Mouse (Mus musculus) layer of hippocampus, adult 18-20 months (tissue): ENCODE data around the gene Smug1. TPM values are rescaled to one million over a fixed set of nuclear protein-coding genes. Genes with fewer than 3 reads are reported as not detected.

Source experiments
- DNase-seq, 2 experiments: peaks; one replicate each; pipeline ENCODE4 v3.0.0; 2022; ENCODE audit warnings: low spot score in 2 of 2
- total RNA-seq, 2 experiments: library from RNA; stranded (reverse); gene quantifications; 2 replicates each; pipeline ENCODE4 v1.2.3; 2021

The Smug1 gene
- total RNA-seq, 2 experiments from 2014 or later: 18.3 to 19.9 TPM

- peak; percentile 61 to 86 for DNase-seq
These were observed 20.1 kb downstream of the Smug1 start for GRCm38 (mm10) chr15:103146627-103147421.

- DNase-seq: peak in 1 of 2 experiments; percentile 67
These were observed 21.1 kb downstream of the Smug1 start for GRCm38 (mm10) chr15:103145635-103146299.

GRCm38 (mm10) chr15:103144176-103144575, 22.7 kb downstream of the Smug1 start:
- no peak for DNase-seq

DNA sequence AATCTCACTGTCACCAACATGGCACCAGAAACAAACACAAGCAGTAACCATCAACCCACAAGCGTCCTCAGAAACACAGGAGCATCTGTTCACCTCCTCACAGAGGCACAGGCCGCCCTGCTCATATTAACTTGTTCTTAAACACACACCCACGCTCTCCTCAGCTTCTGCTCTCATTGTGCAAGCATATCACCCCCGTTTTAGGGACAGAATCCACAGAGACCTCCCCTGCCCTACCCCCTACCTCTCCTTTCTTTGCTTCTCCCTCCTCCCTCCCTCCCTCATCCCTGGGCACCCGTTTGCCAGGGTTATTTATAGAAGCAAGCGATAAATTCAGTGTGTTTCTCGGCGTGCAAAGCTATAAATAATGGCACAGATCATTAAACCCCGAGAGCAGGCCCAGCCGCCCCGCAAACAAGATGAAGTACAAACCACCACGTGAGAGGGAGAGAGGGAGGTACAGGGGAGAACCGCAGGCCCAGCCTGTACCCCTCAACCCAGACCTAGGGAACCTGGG, 31.4 kb downstream of the Smug1 start:
- peak; percentile 64 to 88 for DNase-seq

- no peak for DNase-seq
These were observed 32.4 kb downstream of the Smug1 start for GRCm38 (mm10) chr15:103134277-103135086.

DNA sequence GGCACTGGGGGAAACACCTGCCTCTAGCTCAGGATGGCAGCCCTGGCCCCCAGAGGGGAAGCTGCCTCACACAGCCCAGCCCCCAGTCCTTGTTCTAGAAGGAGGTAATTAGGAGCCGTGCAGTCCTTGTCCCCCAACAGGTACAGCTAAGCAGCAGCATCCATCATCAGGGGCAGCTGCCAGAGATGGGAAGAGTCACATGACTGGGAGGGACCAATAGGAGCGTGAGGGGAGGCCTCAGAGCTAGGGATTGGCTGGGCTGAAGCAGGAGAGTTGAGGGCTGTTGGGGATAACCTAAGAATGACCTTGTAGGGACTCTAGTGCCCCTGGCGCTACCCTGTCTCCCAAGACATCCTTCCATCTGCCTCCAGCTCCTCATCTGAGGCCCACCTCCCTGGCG, 33.1 kb downstream of the Smug1 start:
- DNase-seq: no peak

- peak in 1 of 2 experiments; percentile 17 for DNase-seq
These were observed 36.2 kb downstream of the Smug1 start for GRCm38 (mm10) chr15:103130729-103131128.

GRCm38 (mm10) chr15:103129289-103129688, 37.6 kb downstream of the Smug1 start:
- no peak for DNase-seq

DNA sequence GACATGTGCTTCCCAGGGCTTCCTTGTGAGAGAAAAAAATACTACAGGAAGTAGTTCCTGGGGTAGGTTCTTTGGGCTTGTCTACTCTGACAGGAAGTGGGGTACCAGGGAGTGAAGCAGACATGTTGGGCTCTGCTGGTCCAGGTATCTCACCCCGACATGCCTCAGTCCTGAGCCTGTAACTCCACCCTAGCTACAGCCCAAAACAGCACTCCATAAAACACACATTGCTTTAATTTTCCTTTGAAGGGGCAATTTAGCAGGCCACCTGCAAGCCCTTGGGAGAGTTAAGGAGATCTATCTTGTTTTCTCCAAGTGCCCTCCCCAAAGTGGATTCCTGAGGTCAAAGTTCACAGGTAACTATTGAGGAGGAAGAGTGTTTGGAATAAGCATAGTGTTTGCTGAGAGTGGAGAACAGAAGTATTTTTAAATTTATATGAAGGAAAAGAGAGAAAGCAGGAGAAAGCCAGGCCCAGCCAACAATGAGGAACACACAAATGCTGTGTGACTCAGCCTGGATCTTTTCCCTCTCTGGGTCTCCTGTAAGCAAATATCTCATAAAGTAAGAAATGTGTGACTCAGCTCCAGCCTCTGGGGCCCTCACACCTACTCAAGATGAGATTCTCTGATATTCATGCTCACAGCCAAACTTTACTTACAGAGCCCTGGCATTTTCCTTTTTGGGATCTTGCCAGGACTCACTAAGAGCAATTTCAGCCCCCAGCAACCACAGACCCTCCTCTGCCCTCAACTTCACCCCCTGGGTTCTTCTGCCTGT, 38.6 kb downstream of the Smug1 start:
- no peak for DNase-seq

DNA sequence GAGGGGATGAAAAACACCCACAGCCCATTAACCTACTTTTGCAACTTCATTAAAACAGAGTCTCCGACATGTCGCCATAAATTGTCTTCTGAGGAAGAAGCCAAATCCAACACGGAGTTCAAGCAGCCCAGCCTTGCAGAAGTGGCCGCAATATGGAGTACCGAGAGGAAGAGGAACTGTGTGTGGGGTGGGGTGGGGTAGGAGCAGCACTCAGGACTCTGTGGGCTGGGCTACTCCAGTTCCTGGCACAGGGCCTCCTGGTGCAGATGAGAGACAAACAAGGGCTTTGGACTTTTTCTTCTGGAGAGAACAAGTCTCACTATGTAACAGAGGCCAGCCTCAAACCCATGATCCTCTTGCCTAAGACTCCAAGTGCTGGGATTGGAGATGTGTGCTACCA, 40.9 kb downstream of the Smug1 start:
- no peak for DNase-seq

GRCm38 (mm10) chr15:103124254-103124653, 42.6 kb downstream of the Smug1 start:
- DNase-seq: no peak

DNA sequence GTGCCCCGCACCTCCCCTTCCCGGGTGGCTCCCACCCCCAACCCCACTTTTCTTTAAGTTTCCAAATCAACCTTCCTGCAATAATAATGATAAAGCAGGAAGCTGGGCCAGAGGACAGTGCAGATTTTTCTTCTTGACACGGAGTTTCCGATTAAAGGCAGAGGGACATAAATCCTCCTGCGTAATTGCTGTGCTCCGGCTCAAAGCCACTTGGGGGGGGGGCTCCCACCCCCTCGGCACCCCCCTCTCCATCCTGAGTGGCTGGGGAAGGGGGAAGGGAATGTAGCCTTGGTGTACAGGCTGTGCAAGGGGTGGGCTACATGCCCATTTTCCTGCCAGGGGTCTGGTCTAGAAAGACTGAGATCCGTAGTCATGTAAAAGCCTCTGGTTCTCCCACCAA, 43.5 kb downstream of the Smug1 start:
- no peak for DNase-seq

- DNase-seq: no peak
These were observed 44.5 kb downstream of the Smug1 start for GRCm38 (mm10) chr15:103122372-103122771.

GRCm38 (mm10) chr15:103121416-103121815, 45.5 kb downstream of the Smug1 start:
- peak in 1 of 2 experiments; percentile 15 for DNase-seq

DNA sequence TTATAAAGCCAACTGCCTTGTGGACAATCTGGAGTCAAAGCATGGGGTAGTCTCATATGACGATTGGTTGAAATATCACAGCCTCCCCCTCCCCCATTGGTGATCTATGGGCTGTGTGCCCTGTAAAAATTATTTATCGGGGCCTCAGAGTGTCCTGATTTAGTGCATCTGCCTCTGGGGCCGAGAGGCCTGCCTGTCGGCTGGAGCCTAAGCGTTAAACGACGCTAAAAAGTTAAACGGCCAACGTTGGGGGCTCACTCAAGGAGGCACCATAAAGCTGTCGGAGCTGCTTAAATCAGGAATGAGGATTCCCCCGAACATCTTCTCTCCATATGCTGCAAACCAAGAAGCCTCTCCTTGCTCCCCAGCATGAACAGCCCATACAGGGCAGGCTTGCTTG, 46.3 kb downstream of the Smug1 start:
- no peak for DNase-seq

GRCm38 (mm10) chr15:103115726-103116125, 51.2 kb downstream of the Smug1 start:
- no peak for DNase-seq

DNA sequence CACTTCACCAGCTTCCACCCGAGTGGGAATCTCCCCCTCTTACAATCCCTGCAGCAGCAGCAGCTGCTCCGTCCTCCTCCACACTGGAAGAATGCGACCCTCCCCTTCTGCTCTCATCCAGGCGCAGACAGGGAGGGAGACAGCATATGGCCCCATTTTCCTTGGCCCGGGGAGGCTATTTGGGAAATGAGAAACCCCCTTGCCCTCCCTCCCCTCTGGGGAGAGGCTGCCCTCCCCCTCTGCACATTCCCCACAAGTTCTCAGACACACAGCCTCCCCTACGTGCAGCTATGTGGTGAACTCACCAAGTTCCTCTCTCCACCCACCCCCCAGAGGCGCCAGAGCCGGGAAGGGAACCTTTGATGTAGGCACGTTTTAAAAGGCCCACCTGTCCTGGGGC, 51.6 kb downstream of the Smug1 start:
- DNase-seq: no peak

- DNase-seq: no peak
These were observed 53.8 kb downstream of the Smug1 start for GRCm38 (mm10) chr15:103113077-103113476.

DNA sequence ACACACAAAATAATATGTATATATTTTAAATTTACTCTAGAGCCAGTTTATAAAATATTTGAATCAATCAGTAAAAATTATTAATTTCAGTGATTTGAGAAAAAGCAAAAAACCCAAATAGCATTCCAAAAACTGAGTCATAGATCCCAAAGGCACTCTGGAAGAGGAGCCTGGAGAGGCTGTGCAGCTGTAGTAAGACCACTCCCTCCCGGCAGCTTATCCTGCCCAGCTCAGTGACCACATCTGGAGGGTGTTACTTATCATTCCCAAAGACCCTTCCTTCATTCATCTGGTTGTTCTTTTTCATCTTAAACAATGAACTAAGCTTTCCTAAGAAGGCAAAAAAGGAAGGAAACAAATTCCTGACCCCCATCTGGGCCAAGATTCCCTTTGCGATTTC, 54.6 kb downstream of the Smug1 start:
- DNase-seq: no peak

- no peak for DNase-seq
These were observed 57.0 kb downstream of the Smug1 start for GRCm38 (mm10) chr15:103109940-103110339.
